Mouse (Mus musculus): Measurements from ENCODE around the gene Mynn.
A peak's percentile ranks its signal among the peaks of the same experiment; 100 is the strongest.
"Not testable (repeated sequence)": the region's sequence is repeated elsewhere in the genome, so short reads cannot be mapped to it uniquely, and the experiment has no call there.

Mynn gene

GRCm38 (mm10) chr3:30602065-30602739 lies at the start of gene Mynn:
Gene Mynn, plus strand, starts transcription at chr3:30602065.
- peak; percentile 98 for DNase-seq (ENCODE audit: low read depth, low spot score)

GRCm38 (mm10) chr3:30553741-30554140 lies 48.1 kb upstream of the Mynn start:
- no peak for DNase-seq (ENCODE audit: low read depth, low spot score)

- no peak for DNase-seq (ENCODE audit: low read depth, low spot score)
Measured at GRCm38 (mm10) chr3:30560677-30561314, 41.1 kb upstream of the Mynn start.

- not testable (repeated sequence) for DNase-seq (ENCODE audit: low read depth, low spot score)
Measured at GRCm38 (mm10) chr3:30566333-30566732, 35.5 kb upstream of the Mynn start.

- peak; percentile 69 for DNase-seq (ENCODE audit: low read depth, low spot score)
Measured at GRCm38 (mm10) chr3:30573549-30573948, 28.3 kb upstream of the Mynn start.

GRCm38 (mm10) chr3:30588865-30589264 lies 13.0 kb upstream of the Mynn start:
- no peak for DNase-seq (ENCODE audit: low read depth, low spot score)

- DNase-seq (ENCODE audit: low read depth, low spot score), result peak; percentile 84
Measured at GRCm38 (mm10) chr3:30592418-30592853, 9.4 kb upstream of the Mynn start.

GRCm38 (mm10) chr3:30593719-30594485 lies 8.0 kb upstream of the Mynn start:
- DNase-seq (ENCODE audit: low read depth, low spot score), result peak; percentile 83

GRCm38 (mm10) chr3:30595111-30595832 lies 6.6 kb upstream of the Mynn start:
- DNase-seq (ENCODE audit: low read depth, low spot score), result peak; percentile 56

GRCm38 (mm10) chr3:30597271-30597670 lies 4.6 kb upstream of the Mynn start:
- no peak for DNase-seq (ENCODE audit: low read depth, low spot score)

- peak; percentile 49 for DNase-seq (ENCODE audit: low read depth, low spot score)
Measured at GRCm38 (mm10) chr3:30599711-30600545, 1.9 kb upstream of the Mynn start, which contains the start of gene Actrt3. Gene Actrt3, minus strand, starts transcription at chr3:30599939.

GRCm38 (mm10) chr3:30600717-30601116 lies 1.1 kb upstream of the Mynn start:
- no peak for DNase-seq (ENCODE audit: low read depth, low spot score)

GRCm38 (mm10) chr3:30601175-30601574 lies 690 bp upstream of the Mynn start:
- DNase-seq (ENCODE audit: low read depth, low spot score), result peak; percentile 91

- no peak for DNase-seq (ENCODE audit: low read depth, low spot score)
Measured at GRCm38 (mm10) chr3:30601610-30602064, 228 bp upstream of the Mynn start.

- peak; percentile 88 for DNase-seq (ENCODE audit: low read depth, low spot score)
Measured at GRCm38 (mm10) chr3:30602740-30603098, 854 bp downstream of the Mynn start.

GRCm38 (mm10) chr3:30603256-30603655 lies 1.4 kb downstream of the Mynn start:
- DNase-seq (ENCODE audit: low read depth, low spot score), result no peak

GRCm38 (mm10) chr3:30608999-30609398 lies 7.1 kb downstream of the Mynn start:
- DNase-seq (ENCODE audit: low read depth, low spot score), result no peak

- no peak for DNase-seq (ENCODE audit: low read depth, low spot score)
Measured at GRCm38 (mm10) chr3:30610930-30611329, 9.1 kb downstream of the Mynn start.

GRCm38 (mm10) chr3:30620132-30620531 lies 18.3 kb downstream of the Mynn start:
- DNase-seq (ENCODE audit: low read depth, low spot score), result peak; percentile 35

- peak; percentile 59 for DNase-seq (ENCODE audit: low read depth, low spot score)
Measured at GRCm38 (mm10) chr3:30633681-30634080, 31.8 kb downstream of the Mynn start.

- peak; percentile 63 for DNase-seq (ENCODE audit: low read depth, low spot score)
Measured at GRCm38 (mm10) chr3:30635629-30636028, 33.8 kb downstream of the Mynn start.

Measured in ZHBTc4 (cell line).